Mouse (Mus musculus) midbrain, embryonic 12.5 days (tissue): ENCODE data around the gene Wfdc5. TPM values are rescaled to one million over a fixed set of nuclear protein-coding genes. Genes with fewer than 3 reads are reported as not detected.

Experiments used
- ATAC-seq: fragments of 200-750 bp; cut with Nextera tagmentation; 2 replicates; pipeline ENCODE4 v1.8.0; 2017; ENCODE audit warnings: low read depth, moderate TSS enrichment, moderate library complexity; ENCODE audit not compliant: low FRiP score
- H3K27ac ChIP-seq: fragments of 300-500 bp; sonication (generic); replicated peaks from 2 replicates; pipeline ENCODE4 v1.5.1; 2016; ENCODE audit warnings: mild to moderate bottlenecking
- H3K27me3 ChIP-seq: fragments of 300-500 bp; sonication (generic); 2 replicates; pipeline ENCODE4 v1.6.1; 2016; ENCODE audit warnings: mild to moderate bottlenecking
- H3K36me3 ChIP-seq: fragments of 300-500 bp; sonication (generic); 2 replicates; pipeline ENCODE4 v1.6.1; 2016
- H3K4me1 ChIP-seq: fragments of 300-500 bp; sonication (generic); 2 replicates; pipeline ENCODE4 v1.6.1; 2016
- H3K4me2 ChIP-seq: fragments of 300-500 bp; sonication (generic); replicated peaks from 2 replicates; pipeline ENCODE4 v1.6.1; 2016; ENCODE audit warnings: mild to moderate bottlenecking, moderate library complexity
- H3K4me3 ChIP-seq: fragments of 300-500 bp; sonication (generic); 2 replicates; pipeline ENCODE4 v1.5.1; 2016; ENCODE audit warnings: mild to moderate bottlenecking
- H3K9ac ChIP-seq: fragments of 300-500 bp; sonication (generic); replicated peaks from 2 replicates; pipeline ENCODE4 v1.6.1; 2016; ENCODE audit warnings: mild to moderate bottlenecking, moderate library complexity
- H3K9me3 ChIP-seq: fragments of 300-500 bp; sonication (generic); 2 replicates; pipeline ENCODE4 v1.6.1; 2016; ENCODE audit warnings: mild to moderate bottlenecking
- WGBS: fragments of 180-500 bp; shearing (Covaris S2); methylation state at CpG from one replicate; pipeline ENCODE4 v1.1.7; 2016; 5-methylcytosine and 5-hydroxymethylcytosine counted together
- polyA plus RNA-seq: library from polyadenylated mRNA; unstranded; fragments of >200 nt; fragmentation: Nextera tagmentation; extraction: Ambion mirVana; gene quantifications from 2 replicates; pipeline ENCODE4 v1.2.1, GENCODE M21; 2016

Wfdc5 gene
- polyA plus RNA-seq, 1 experiment from 2014 or later: not detected

- Histone ChIP-seq H3K4me3 (peak within 1 kb of the TSS; percentile 37), H3K9ac (peak within 1 kb of the TSS; percentile 41; the same call in 1 of the 2 replicates)
- under 1% methylated on average over 29 of the region's 29 CpGs for WGBS
Measured at GRCm38 (mm10) chr2:164170902-164171301, 11.6 kb downstream of the Wfdc5 start, which contains the start of gene Kcns1. Gene Kcns1 (minus strand): TSS chr2:164171113.

GRCm38 (mm10) chr2:164170326-164170725, 12.2 kb downstream of the Wfdc5 start:
- Histone ChIP-seq H3K36me3 (no peaks in the 10 kb centered on the region), H3K4me3 (peak overlapping the region; percentile 37; the same call in 1 of the 2 replicates), H3K27ac (no peak overlapping the region), H3K9me3 (no peaks in the 10 kb centered on the region; the same call in 1 of the 2 replicates), H3K9ac (no peak overlapping the region), H3K27me3 (peaks cover 76% of the 10 kb centered on the region), H3K4me1 (peaks cover 35% of the 10 kb centered on the region), H3K4me2 (peak overlapping the region; percentile 65)
- 2% methylated on average over 11 of the region's 11 CpGs for WGBS
- ATAC-seq: no peak

More at GRCm38 (mm10) chr2:164170902-164171301, 11.6 kb downstream of the Wfdc5 start, which contains the start of gene Kcns1:
- H3K36me3 ChIP-seq: no peaks in the 10 kb centered on the region
- H3K4me2 ChIP-seq: peak within 1 kb of the TSS; percentile 65
- H3K9me3 ChIP-seq: no peaks in the 10 kb centered on the region; the same call in 1 of the 2 replicates
- H3K27me3 ChIP-seq: peaks cover 70% of the 10 kb centered on the region
- H3K27ac ChIP-seq: no peak within 1 kb of the TSS
- no peak for ATAC-seq
- peaks cover 35% of the 10 kb centered on the region for H3K4me1 ChIP-seq

- Histone ChIP-seq H3K4me1 (peaks cover 32% of the 10 kb centered on the region), H3K4me2 (peak overlapping the region; percentile 52), H3K9me3 (no peaks in the 10 kb centered on the region; the same call in 1 of the 2 replicates), H3K27ac (no peak overlapping the region), H3K27me3 (peaks cover 78% of the 10 kb centered on the region), H3K36me3 (no peaks in the 10 kb centered on the region), H3K4me3 (peak overlapping the region; percentile 34), H3K9ac (no peak overlapping the region)
- ATAC-seq: 0 out of 2 replicates have a peak, but pooled peaks have one; percentile 9
- WGBS: 13% methylated on average over 42 of the region's 42 CpGs
Measured at GRCm38 (mm10) chr2:164168571-164168946, 14.0 kb downstream of the Wfdc5 start.

- ATAC-seq: no peak
- Histone ChIP-seq H3K9me3 (no peaks in the 10 kb centered on the region; the same call in 1 of the 2 replicates), H3K27me3 (peaks cover 76% of the 10 kb centered on the region), H3K27ac (no peak overlapping the region), H3K4me2 (peak overlapping the region; percentile 52), H3K4me3 (peak overlapping the region; percentile 34), H3K4me1 (peaks cover 32% of the 10 kb centered on the region), H3K36me3 (no peaks in the 10 kb centered on the region), H3K9ac (no peak overlapping the region)
- 12% methylated on average over 80 of the region's 90 CpGs for WGBS
Measured at GRCm38 (mm10) chr2:164167752-164168570, 14.6 kb downstream of the Wfdc5 start.

- no peak overlapping the region for H3K27ac ChIP-seq
- no peaks in the 10 kb centered on the region; the same call in 1 of the 2 replicates for H3K9me3 ChIP-seq
- no peak overlapping the region for H3K4me2 ChIP-seq
- WGBS: 91% methylated on average over 5 of the region's 5 CpGs
- no peak for ATAC-seq
- H3K36me3 ChIP-seq: no peaks in the 10 kb centered on the region
- peaks cover 14% of the 10 kb centered on the region for H3K4me1 ChIP-seq
- H3K9ac ChIP-seq: no peak overlapping the region
- H3K27me3 ChIP-seq: peaks cover 54% of the 10 kb centered on the region
- H3K4me3 ChIP-seq: no peak overlapping the region
Measured at GRCm38 (mm10) chr2:164164941-164165340, 17.6 kb downstream of the Wfdc5 start.

- Histone ChIP-seq H3K4me1 (no peaks in the 10 kb centered on the region), H3K4me3 (no peak overlapping the region), H3K9me3 (no peaks in the 10 kb centered on the region), H3K36me3 (peaks cover 4% of the 10 kb centered on the region; the same call in 1 of the 2 replicates), H3K9ac (no peak overlapping the region), H3K27me3 (peaks cover 20% of the 10 kb centered on the region), H3K27ac (no peak overlapping the region), H3K4me2 (no peak overlapping the region)
- no peak for ATAC-seq
- whole genome bisulfite sequencing: 80% methylated on average over 11 of the region's 11 CpGs
Measured at GRCm38 (mm10) chr2:164161515-164162055, 21.0 kb downstream of the Wfdc5 start.

- no peak for ATAC-seq
- H3K9ac ChIP-seq: no peak overlapping the region
- 91% methylated on average over 2 of the region's 2 CpGs for WGBS
- H3K4me2 ChIP-seq: no peak overlapping the region
- H3K27me3 ChIP-seq: no peaks in the 10 kb centered on the region
- H3K36me3 ChIP-seq: peaks cover 23% of the 10 kb centered on the region
- H3K27ac ChIP-seq: no peak overlapping the region
- no peak overlapping the region for H3K4me3 ChIP-seq
- H3K9me3 ChIP-seq: no peaks in the 10 kb centered on the region
- no peaks in the 10 kb centered on the region for H3K4me1 ChIP-seq
Measured at GRCm38 (mm10) chr2:164158838-164159237, 23.7 kb downstream of the Wfdc5 start.

GRCm38 (mm10) chr2:164156158-164156557, 26.4 kb downstream of the Wfdc5 start:
- no peaks in the 10 kb centered on the region for H3K27me3 ChIP-seq
- no peaks in the 10 kb centered on the region for H3K4me1 ChIP-seq
- no peak overlapping the region for H3K9ac ChIP-seq
- peaks cover 48% of the 10 kb centered on the region for H3K36me3 ChIP-seq
- no peak overlapping the region for H3K4me2 ChIP-seq
- no peak overlapping the region for H3K4me3 ChIP-seq
- WGBS: 89% methylated on average over 7 of the region's 7 CpGs
- no peak for ATAC-seq
- H3K9me3 ChIP-seq: no peaks in the 10 kb centered on the region
- H3K27ac ChIP-seq: no peak overlapping the region

GRCm38 (mm10) chr2:164154007-164154406, 28.5 kb downstream of the Wfdc5 start:
- Histone ChIP-seq H3K27ac (no peak overlapping the region), H3K9me3 (no peaks in the 10 kb centered on the region), H3K36me3 (peaks cover 54% of the 10 kb centered on the region), H3K4me2 (no peak overlapping the region), H3K4me3 (no peak overlapping the region), H3K4me1 (no peaks in the 10 kb centered on the region), H3K27me3 (no peaks in the 10 kb centered on the region), H3K9ac (no peak overlapping the region)
- WGBS: 94% methylated on average over 10 of the region's 10 CpGs
- ATAC-seq: no peak

- Histone ChIP-seq H3K27me3 (no peaks in the 10 kb centered on the region), H3K4me3 (no peak overlapping the region), H3K36me3 (peaks cover 54% of the 10 kb centered on the region), H3K4me2 (no peak overlapping the region), H3K4me1 (no peaks in the 10 kb centered on the region; the same call in 1 of the 2 replicates), H3K27ac (no peak overlapping the region), H3K9ac (no peak overlapping the region), H3K9me3 (no peaks in the 10 kb centered on the region)
- 95% methylated on average over 11 of the region's 11 CpGs for WGBS
- no peak for ATAC-seq
Measured at GRCm38 (mm10) chr2:164152341-164152740, 30.2 kb downstream of the Wfdc5 start.

GRCm38 (mm10) chr2:164150086-164150760, 32.3 kb downstream of the Wfdc5 start:
- H3K9ac ChIP-seq: no peak overlapping the region
- no peaks in the 10 kb centered on the region for H3K9me3 ChIP-seq
- 53% methylated on average over 14 of the region's 14 CpGs for WGBS
- no peak for ATAC-seq
- no peaks in the 10 kb centered on the region; the same call in 1 of the 2 replicates for H3K4me1 ChIP-seq
- H3K4me2 ChIP-seq: no peak overlapping the region
- H3K4me3 ChIP-seq: no peak overlapping the region
- H3K27me3 ChIP-seq: no peaks in the 10 kb centered on the region
- no peak overlapping the region for H3K27ac ChIP-seq
- peaks cover 39% of the 10 kb centered on the region for H3K36me3 ChIP-seq

GRCm38 (mm10) chr2:164146556-164146955, 36.0 kb downstream of the Wfdc5 start:
- no peaks in the 10 kb centered on the region; the same call in 1 of the 2 replicates for H3K4me1 ChIP-seq
- H3K4me2 ChIP-seq: no peak overlapping the region
- 97% methylated on average over 12 of the region's 12 CpGs for WGBS
- no peak overlapping the region for H3K9ac ChIP-seq
- H3K27me3 ChIP-seq: no peaks in the 10 kb centered on the region
- no peaks in the 10 kb centered on the region for H3K9me3 ChIP-seq
- H3K36me3 ChIP-seq: peaks cover 9% of the 10 kb centered on the region
- no peak for ATAC-seq
- no peak overlapping the region for H3K4me3 ChIP-seq
- H3K27ac ChIP-seq: no peak overlapping the region
